Mouse (Mus musculus) MEL (cell line): Measurements from ENCODE around the gene Vav3. TPM values are rescaled to one million over a fixed set of nuclear protein-coding genes. Genes with fewer than 3 reads are reported as not detected.

ENCODE experiments used
- DNase-seq: peaks from one replicate; pipeline ENCODE4 v3.0.0; 2011; ENCODE audit warnings: low read depth, low spot score
- H3K27ac ChIP-seq: 2 replicates; pipeline ENCODE4 v1.5.1; 2012; ENCODE audit warnings: low read depth, mild to moderate bottlenecking, control low read depth, low read length, moderate library complexity; ENCODE audit not compliant: control insufficient read depth
- H3K27me3 ChIP-seq, 2 experiments: fragments of 150-350 bp in 1 of 2; sonication (generic) in 1 of 2; 2 replicates each; pipeline ENCODE4 v1.6.1; 2012; ENCODE audit warnings: low read length in 2 of 2, mild to moderate bottlenecking in 2 of 2, improper control_type of control experiment in 1 of 2, moderate library complexity in 1 of 2; ENCODE audit not compliant: insufficient read depth in 2 of 2, control insufficient read depth in 1 of 2
- H3K36me3 ChIP-seq, 2 experiments: 2 replicates each; pipeline ENCODE4 v1.6.1; 2012 to 2014; ENCODE audit warnings: low read length in 2 of 2, improper control_type of control experiment in 1 of 2, inconsistent platforms in 1 of 2, mild to moderate bottlenecking in 1 of 2; ENCODE audit not compliant: insufficient read depth in 2 of 2, control insufficient read depth in 1 of 2
- H3K4me1 ChIP-seq, 2 experiments: fragments of 150-350 bp in 1 of 2; sonication (generic) in 1 of 2; 2 replicates each; pipeline ENCODE4 v1.6.1; 2012; ENCODE audit warnings: low read length in 2 of 2, improper control_type of control experiment in 1 of 2, mild to moderate bottlenecking in 1 of 2; ENCODE audit not compliant: insufficient read depth in 2 of 2, control insufficient read depth in 1 of 2
- H3K4me3 ChIP-seq, 2 experiments: fragments of 150-350 bp in 1 of 2; sonication (generic) in 1 of 2; 2 replicates each; pipeline ENCODE4 v1.5.1; 2012; ENCODE audit warnings: low read depth in 2 of 2, low read length in 2 of 2, mild to moderate bottlenecking in 2 of 2, moderate library complexity in 2 of 2, control low read depth in 1 of 2, improper control_type of control experiment in 1 of 2; ENCODE audit not compliant: control insufficient read depth in 1 of 2, insufficient read depth in 1 of 2
- H3K79me2 ChIP-seq: 2 replicates; pipeline ENCODE4 v1.6.1; 2012; ENCODE audit warnings: mild to moderate bottlenecking, low read length, moderate library complexity; ENCODE audit not compliant: control insufficient read depth, poor library complexity, insufficient read depth
- H3K9ac ChIP-seq: 2 replicates; pipeline ENCODE4 v1.6.1; 2012; ENCODE audit warnings: low read depth, mild to moderate bottlenecking, control low read depth, low read length, moderate library complexity; ENCODE audit not compliant: control insufficient read depth, poor library complexity, severe bottlenecking
- H3K9me3 ChIP-seq: fragments of 150-350 bp; sonication (generic); replicated peaks from 2 replicates; pipeline ENCODE4 v1.6.1; 2012; ENCODE audit warnings: mild to moderate bottlenecking, low read length, improper control_type of control experiment, moderate library complexity; ENCODE audit not compliant: insufficient read depth
- BHLHE40 ChIP-seq: IDR thresholded peaks from 2 replicates; pipeline ENCODE4 v1.6.1; 2012; ENCODE audit warnings: low read depth, mild to moderate bottlenecking, inconsistent platforms, low read length, improper control_type of control experiment, borderline replicate concordance
- CHD2 ChIP-seq: IDR thresholded peaks from 2 replicates; pipeline ENCODE4 v1.6.1; 2011; ENCODE audit warnings: low read length, improper control_type of control experiment
- CTCF ChIP-seq, 3 experiments: IDR thresholded peaks in 2 of 3; conservative IDR thresholded peaks in 1 of 3; 2 replicates each; pipeline ENCODE4 v1.5.1; 2011 to 2012; ENCODE audit warnings: low read length in 3 of 3, low read depth in 2 of 3, mild to moderate bottlenecking in 2 of 3, improper control_type of control experiment in 1 of 3, inconsistent platforms in 1 of 3, mixed read lengths in 1 of 3, moderate library complexity in 1 of 3; ENCODE audit not compliant: control insufficient read depth in 1 of 3, insufficient read depth in 1 of 3, poor library complexity in 1 of 3, severe bottlenecking in 1 of 3
- E2F4 ChIP-seq: IDR thresholded peaks from 2 replicates; pipeline ENCODE4 v1.6.1; 2011; ENCODE audit warnings: low read depth, low read length, improper control_type of control experiment, borderline replicate concordance
- ELF1 ChIP-seq: IDR thresholded peaks from 2 replicates; pipeline ENCODE4 v1.6.1; 2014; ENCODE audit warnings: low read depth, mild to moderate bottlenecking, inconsistent platforms, low read length, improper control_type of control experiment, moderate library complexity
- EP300 ChIP-seq, 2 experiments: IDR thresholded peaks; 2 replicates each; pipeline ENCODE4 v1.6.1; 2011; ENCODE audit warnings: improper control_type of control experiment in 2 of 2, low read length in 2 of 2, low read depth in 1 of 2, mild to moderate bottlenecking in 1 of 2
- ETS1 ChIP-seq: IDR thresholded peaks from 2 replicates; pipeline ENCODE4 v1.6.1; 2012; ENCODE audit warnings: low read depth, mild to moderate bottlenecking, inconsistent platforms, low read length, improper control_type of control experiment, moderate library complexity
- GATA1 ChIP-seq: IDR thresholded peaks from 2 replicates; pipeline ENCODE4 v1.6.1; 2011; ENCODE audit warnings: low read depth, low read length, improper control_type of control experiment
- JUND ChIP-seq: IDR thresholded peaks from 2 replicates; pipeline ENCODE4 v1.6.1; 2011; ENCODE audit warnings: low read depth, mild to moderate bottlenecking, improper control_type of control experiment, low read length
- MAFK ChIP-seq: IDR thresholded peaks from 2 replicates; pipeline ENCODE4 v1.6.1; 2011; ENCODE audit warnings: low read depth, mild to moderate bottlenecking, low read length, improper control_type of control experiment, borderline replicate concordance
- MAX ChIP-seq: IDR thresholded peaks from 2 replicates; pipeline ENCODE4 v1.6.1; 2011; ENCODE audit warnings: low read length, improper control_type of control experiment
- MEF2A ChIP-seq: IDR thresholded peaks from 2 replicates; pipeline ENCODE4 v1.6.1; 2014; ENCODE audit warnings: low read depth, mild to moderate bottlenecking, inconsistent platforms, low read length, improper control_type of control experiment; ENCODE audit not compliant: poor library complexity, insufficient replicate concordance, severe bottlenecking; ENCODE audit errors: extremely low read depth
- MYB ChIP-seq: IDR thresholded peaks from 2 replicates; pipeline ENCODE4 v1.6.1; 2011; ENCODE audit warnings: mild to moderate bottlenecking, low read depth, low read length, improper control_type of control experiment
- NELFE ChIP-seq: IDR thresholded peaks from 2 replicates; pipeline ENCODE4 v1.6.1; 2011; ENCODE audit warnings: low read depth, low read length, improper control_type of control experiment
- NRF1 ChIP-seq: IDR thresholded peaks from 2 replicates; pipeline ENCODE4 v1.6.1; 2014; ENCODE audit warnings: low read depth, mild to moderate bottlenecking, inconsistent platforms, low read length, improper control_type of control experiment, moderate library complexity; ENCODE audit not compliant: poor library complexity, insufficient read depth, severe bottlenecking
- POLR2A ChIP-seq, 2 experiments: IDR thresholded peaks; 2 replicates each; pipeline ENCODE4 v1.6.1; 2011 to 2012; ENCODE audit warnings: low read length in 2 of 2, mild to moderate bottlenecking in 2 of 2, control low read depth in 1 of 2, improper control_type of control experiment in 1 of 2, low read depth in 1 of 2, moderate library complexity in 1 of 2; ENCODE audit not compliant: control insufficient read depth in 1 of 2, insufficient read depth in 1 of 2, poor library complexity in 1 of 2
- RAD21 ChIP-seq: IDR thresholded peaks from 2 replicates; pipeline ENCODE4 v1.6.1; 2011; ENCODE audit warnings: mild to moderate bottlenecking, low read depth, low read length, improper control_type of control experiment
- SIN3A ChIP-seq: IDR thresholded peaks from 2 replicates; pipeline ENCODE4 v1.6.1; 2012; ENCODE audit warnings: low read length, improper control_type of control experiment, inconsistent platforms
- SMC3 ChIP-seq: IDR thresholded peaks from 2 replicates; pipeline ENCODE4 v1.6.1; 2011; ENCODE audit warnings: low read depth, low read length, improper control_type of control experiment
- TBP ChIP-seq: IDR thresholded peaks from 2 replicates; pipeline ENCODE4 v1.8.0; 2011; ENCODE audit warnings: low read depth, low read length, improper control_type of control experiment
- TCF12 ChIP-seq: IDR thresholded peaks from 2 replicates; pipeline ENCODE4 v1.6.1; 2014; ENCODE audit warnings: low read depth, mild to moderate bottlenecking, inconsistent platforms, low read length, improper control_type of control experiment, moderate library complexity
- UBTF ChIP-seq: IDR thresholded peaks from 2 replicates; pipeline ENCODE4 v1.6.1; 2012; ENCODE audit warnings: low read depth, mild to moderate bottlenecking, inconsistent platforms, low read length, improper control_type of control experiment, moderate library complexity, borderline replicate concordance; ENCODE audit not compliant: insufficient read depth
- USF1 ChIP-seq: IDR thresholded peaks from 2 replicates; pipeline ENCODE4 v1.6.1; 2014; ENCODE audit warnings: low read depth, mild to moderate bottlenecking, inconsistent platforms, low read length, improper control_type of control experiment, moderate library complexity
- USF2 ChIP-seq, 2 experiments: IDR thresholded peaks; 2 replicates each; pipeline ENCODE4 v1.6.1; 2011 to 2012; ENCODE audit warnings: improper control_type of control experiment in 2 of 2, low read length in 2 of 2, borderline replicate concordance in 1 of 2, inconsistent platforms in 1 of 2, low read depth in 1 of 2, mild to moderate bottlenecking in 1 of 2; ENCODE audit not compliant: insufficient read depth in 1 of 2
- ZMIZ1 ChIP-seq: IDR thresholded peaks from 2 replicates; pipeline ENCODE4 v1.6.1; 2012; ENCODE audit warnings: low read depth, mild to moderate bottlenecking, inconsistent platforms, low read length, improper control_type of control experiment, moderate library complexity
- ZNF384 ChIP-seq: IDR thresholded peaks from 2 replicates; pipeline ENCODE4 v1.6.1; 2012; ENCODE audit warnings: low read depth, mild to moderate bottlenecking, inconsistent platforms, low read length, improper control_type of control experiment
- polyA plus RNA-seq, 2 experiments: library from polyadenylated mRNA; stranded (reverse) in 1 of 2; unstranded in 1 of 2; fragments of >175 nt in 1 of 2; fragments of >200 nt in 1 of 2; gene quantifications; 2 replicates each; pipeline versions ENCODE4 v1.2.1 to v1.2.4; 2012; ENCODE audit warnings: low replicate concordance in 2 of 2, low read depth in 1 of 2; ENCODE audit not compliant: insufficient read length in 2 of 2, insufficient read depth in 1 of 2, missing spikeins in 1 of 2
- total RNA-seq: library from RNA; depleted of rRNA; stranded (reverse); fragments of 300-350 nt; gene quantifications from 2 replicates; pipeline ENCODE4 v1.2.3, GENCODE M21; 2012

Gene Vav3
- total and polyA plus RNA-seq, 3 experiments: not detected

DNA sequence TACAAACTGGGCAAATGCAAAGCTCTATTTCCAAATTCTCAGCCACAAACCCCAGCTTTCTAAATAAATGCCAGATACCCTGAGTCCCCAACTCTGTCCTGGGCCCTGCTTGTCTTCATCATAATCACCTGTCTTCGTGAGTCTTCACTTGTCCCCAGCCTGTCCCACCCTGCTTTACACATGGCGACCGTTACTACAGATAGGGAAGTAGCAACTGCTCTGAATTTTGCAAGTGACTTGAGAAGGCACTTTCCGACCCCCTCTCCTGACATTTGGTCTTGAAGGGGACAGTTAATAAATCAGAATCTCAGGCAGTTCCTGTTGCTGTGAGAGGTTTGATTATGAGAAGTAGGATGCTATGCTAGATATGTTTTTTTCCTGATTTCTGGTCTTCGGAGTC is 13.4 kb downstream of the Vav3 start:
- Histone ChIP-seq H3K9me3 (no peaks in the 10 kb centered on the region), H3K79me2 (no peaks in the 10 kb centered on the region), H3K9ac (no peak overlapping the region), H3K27me3 (no peaks in the 10 kb centered on the region), H3K36me3 (no peaks in the 10 kb centered on the region), H3K4me1 (peaks cover 0 to 3% of the 10 kb centered on the region in 2 experiments; a peak in 1 of 4 replicates), H3K27ac (no peak overlapping the region), H3K4me3 (no peak overlapping the region)
- TF ChIP-seq RAD21 (no peak), CHD2 (no peak), JUND (no peak), NELFE (no peak), POLR2A (IDR thresholded peaks at IDR 0.05; ENCODE audit: control insufficient read depth in 1 of 2, insufficient read depth in 1 of 2, low read depth in 1 of 2, low read length in 2 of 2, poor library complexity in 1 of 2) (no peak), ELF1 (no peak), TBP (no peak), ZNF384 (no peak), UBTF (no peak), BHLHE40 (no peak), ZMIZ1 (no peak), MYB (no peak), EP300 (IDR thresholded peaks at IDR 0.05; ENCODE audit: low read depth in 1 of 2, low read length in 2 of 2) (no peak), MAFK (no peak), NRF1 (no peak), SMC3 (no peak), E2F4 (no peak)
- DNase-seq: no peak

- no peaks in the 10 kb centered on the region for H3K9me3 ChIP-seq
- H3K27ac ChIP-seq: no peak overlapping the region
- no peaks in the 10 kb centered on the region for H3K27me3 ChIP-seq
- no peak for DNase-seq
- H3K4me3 ChIP-seq: no peak overlapping the region
- no peaks in the 10 kb centered on the region for H3K36me3 ChIP-seq
- H3K79me2 ChIP-seq: no peaks in the 10 kb centered on the region
- TF ChIP-seq MAX: no peak
- no peak for TF ChIP-seq USF1
- no peak for TF ChIP-seq NELFE
- no peak for TF ChIP-seq MEF2A
- TF ChIP-seq ETS1: no peak
- TF ChIP-seq TCF12: no peak
- TF ChIP-seq MAFK: no peak
- no peak for TF ChIP-seq ELF1
- TF ChIP-seq SIN3A: no peak
- TF ChIP-seq CTCF (IDR thresholded peaks at IDR 0.05 in 2 of 3, conservative IDR thresholded peaks at IDR 0.05 in 1 of 3; ENCODE audit: control insufficient read depth in 1 of 3, insufficient read depth in 1 of 3, low read depth in 2 of 3, low read length in 3 of 3, poor library complexity in 1 of 3, severe bottlenecking in 1 of 3): no peak
- TF ChIP-seq TBP: no peak
- no peak for TF ChIP-seq E2F4
- TF ChIP-seq GATA1: no peak
- TF ChIP-seq JUND: no peak
- no peak for TF ChIP-seq USF2 (IDR thresholded peaks at IDR 0.05; ENCODE audit: borderline replicate concordance in 1 of 2, insufficient read depth in 1 of 2, low read depth in 1 of 2, low read length in 2 of 2)
- TF ChIP-seq POLR2A (IDR thresholded peaks at IDR 0.05; ENCODE audit: control insufficient read depth in 1 of 2, insufficient read depth in 1 of 2, low read depth in 1 of 2, low read length in 2 of 2, poor library complexity in 1 of 2): no peak
- TF ChIP-seq, all 39 proteins: peak for 0
- Histone ChIP-seq H3K9ac (no peak overlapping the region), H3K4me1 (peaks cover 0 to 3% of the 10 kb centered on the region in 2 experiments; a peak in 1 of 4 replicates)
These were observed 14.7 kb downstream of the Vav3 start for GRCm38 (mm10) chr3:109355158-109355557.
